Mouse (Mus musculus) adrenal gland, adult 18-20 months (tissue): ENCODE data around the gene Amotl1. TPM values are rescaled to one million over a fixed set of nuclear protein-coding genes. Genes with fewer than 3 reads are reported as not detected.

Source experiments
- total RNA-seq, 2 experiments: library from RNA; stranded (reverse); gene quantifications; 1 replicate in 1 of 2; 2 replicates in 1 of 2; pipeline ENCODE4 v1.2.3; 2021

Amotl1 gene
- total RNA-seq, 2 experiments from 2014 or later, result 30.3 to 45.1 TPM

Other genes starting within 250 kb of the Amotl1 start
- under 1 TPM; 0.10 to 0.27 TPM for gene Kdm4d, start 144.6 kb downstream of the Amotl1 start, total RNA-seq
- 100 to 1,000 TPM; 101 to 119 TPM for gene Cwc15, start 144.4 kb downstream of the Amotl1 start, total RNA-seq
- under 1 TPM in 1 of 2 experiments, not detected in 1; 0.19 TPM for gene Piwil4, start 95.7 kb upstream of the Amotl1 start, total RNA-seq
- under 1 TPM; 0.53 to 0.77 TPM for gene Fut4, start 107.3 kb upstream of the Amotl1 start, total RNA-seq
- not detected for gene 1700012B09Rik, start 126.0 kb upstream of the Amotl1 start, total RNA-seq
- 10 to 100 TPM; 17.2 TPM for gene Mre11a, start 139.6 kb upstream of the Amotl1 start, total RNA-seq
- gene Ankrd49, start 139.8 kb upstream of the Amotl1 start, total RNA-seq, result 10 to 100 TPM; 10.6 to 13.8 TPM
- gene Gpr83, start 215.2 kb upstream of the Amotl1 start, total RNA-seq, result not detected